Mouse (Mus musculus) liver, postnatal 0 days (tissue): ENCODE results near the gene 3110082I17Rik. TPM values are rescaled to one million over a fixed set of nuclear protein-coding genes. Genes with fewer than 3 reads are reported as not detected.

ENCODE experiments used
- ATAC-seq: fragments of 200-750 bp; cut with Nextera tagmentation; 2 replicates; pipeline ENCODE4 v1.8.0; 2017; ENCODE audit warnings: mild to moderate bottlenecking, moderate library complexity
- DNase-seq: peaks from one replicate; pipeline ENCODE4 v3.0.0-alpha.2; 2016
- H3K27ac ChIP-seq: fragments of 300-500 bp; sonication (generic); 2 replicates; pipeline ENCODE4 v1.5.1; 2014; ENCODE audit warnings: antibody characterized with exemption, moderate library complexity, mild to moderate bottlenecking, low read depth
- H3K27me3 ChIP-seq: fragments of 300-500 bp; sonication (generic); 2 replicates; pipeline ENCODE4 v1.6.1; 2014; ENCODE audit warnings: low read length, control low read depth, mixed read lengths; ENCODE audit not compliant: insufficient read depth
- H3K36me3 ChIP-seq: fragments of 300-500 bp; sonication (generic); replicated peaks from 2 replicates; pipeline ENCODE4 v1.6.1; 2014; ENCODE audit warnings: mild to moderate bottlenecking, control low read depth, low read length, moderate library complexity, mixed read lengths; ENCODE audit not compliant: insufficient read depth
- H3K4me1 ChIP-seq: fragments of 300-500 bp; sonication (generic); 2 replicates; pipeline ENCODE4 v1.6.1; 2014; ENCODE audit warnings: antibody characterized with exemption, mild to moderate bottlenecking, control low read depth; ENCODE audit not compliant: insufficient read depth
- H3K4me2 ChIP-seq: fragments of 300-500 bp; sonication (generic); 2 replicates; pipeline ENCODE4 v1.6.1; 2014; ENCODE audit warnings: low read depth, mild to moderate bottlenecking, low read length, moderate library complexity, mixed read lengths
- H3K4me3 ChIP-seq: fragments of 300-500 bp; sonication (generic); 2 replicates; pipeline ENCODE4 v1.5.1; 2014; ENCODE audit warnings: low read depth, low read length
- H3K9ac ChIP-seq: fragments of 300-500 bp; sonication (generic); replicated peaks from 2 replicates; pipeline ENCODE4 v1.6.1; 2014; ENCODE audit warnings: mild to moderate bottlenecking, moderate library complexity
- H3K9me3 ChIP-seq: fragments of 300-500 bp; sonication (generic); 2 replicates; pipeline ENCODE4 v1.6.1; 2016; ENCODE audit warnings: mild to moderate bottlenecking, control low read depth, low read length, mixed read lengths
- CTCF ChIP-seq: sonication (generic); IDR thresholded peaks from 2 replicates; pipeline ENCODE4 v1.5.1; 2016; ENCODE audit warnings: antibody characterized with exemption, low read depth
- EP300 ChIP-seq: IDR thresholded peaks from 2 replicates; pipeline ENCODE4 v1.6.1; 2016; ENCODE audit warnings: antibody characterized with exemption, low read depth, mild to moderate bottlenecking
- WGBS: fragments of 180-500 bp; shearing (Covaris S2); extraction: QIAGEN DNeasy Blood & Tissue Kit; methylation state at CpG from one replicate; pipeline ENCODE4 v1.1.7; 2014; ENCODE audit not compliant: insufficient replicate concordance; 5-methylcytosine and 5-hydroxymethylcytosine counted together
- polyA plus RNA-seq: library from polyadenylated mRNA; unstranded; fragments of >200 nt; fragmentation: Nextera tagmentation; extraction: Ambion mirVana; gene quantifications from 2 replicates; pipeline ENCODE4 v1.2.1, GENCODE M21; 2015

The 3110082I17Rik gene
- polyA plus RNA-seq, 1 experiment from 2014 or later = 9.5 TPM

DNA sequence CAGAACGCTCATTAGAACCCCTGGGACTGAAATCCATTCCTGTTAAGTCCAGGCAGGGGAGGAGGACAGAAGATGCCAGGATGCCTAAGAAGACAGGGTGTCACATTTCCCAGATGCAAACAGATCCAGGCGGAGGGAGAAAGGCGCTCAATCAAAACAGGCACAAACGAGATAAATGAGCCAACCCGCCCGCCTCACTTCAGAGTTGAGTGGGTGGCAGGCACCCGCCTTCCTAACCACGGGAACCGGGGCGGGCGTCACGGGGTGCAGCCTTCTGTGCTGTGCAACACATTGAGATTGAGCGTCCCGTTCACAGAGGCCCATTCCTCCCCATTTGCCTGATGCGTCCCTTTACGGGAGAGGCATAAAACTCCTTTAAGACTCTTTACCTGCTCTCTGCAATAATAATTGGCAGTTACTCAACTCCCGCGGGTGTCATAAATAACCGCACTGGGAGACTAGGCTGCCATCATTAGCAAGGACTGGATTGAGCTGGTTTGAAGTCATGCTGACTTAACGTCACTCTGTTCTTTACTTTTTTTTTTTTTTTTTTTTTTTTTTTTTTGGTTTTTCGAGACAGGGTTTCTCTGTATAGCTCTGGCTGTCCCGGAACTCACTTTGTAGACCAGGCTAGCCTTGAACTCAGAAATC is 34.8 kb upstream of the 3110082I17Rik start:
- Histone ChIP-seq H3K4me1 (no peaks in the 10 kb centered on the region), H3K36me3 (no peaks in the 10 kb centered on the region), H3K9ac (no peak overlapping the region), H3K9me3 (no peaks in the 10 kb centered on the region), H3K27me3 (peaks cover 12% of the 10 kb centered on the region; the same call in 1 of the 2 replicates), H3K4me3 (no peak overlapping the region), H3K27ac (no peak overlapping the region), H3K4me2 (no peak overlapping the region)
- DNase-seq = no peak
- WGBS = 42% methylated on average over 22 of the region's 22 CpGs
- no peak for TF ChIP-seq EP300
- TF ChIP-seq CTCF = no peak
- no peak for ATAC-seq

DNA sequence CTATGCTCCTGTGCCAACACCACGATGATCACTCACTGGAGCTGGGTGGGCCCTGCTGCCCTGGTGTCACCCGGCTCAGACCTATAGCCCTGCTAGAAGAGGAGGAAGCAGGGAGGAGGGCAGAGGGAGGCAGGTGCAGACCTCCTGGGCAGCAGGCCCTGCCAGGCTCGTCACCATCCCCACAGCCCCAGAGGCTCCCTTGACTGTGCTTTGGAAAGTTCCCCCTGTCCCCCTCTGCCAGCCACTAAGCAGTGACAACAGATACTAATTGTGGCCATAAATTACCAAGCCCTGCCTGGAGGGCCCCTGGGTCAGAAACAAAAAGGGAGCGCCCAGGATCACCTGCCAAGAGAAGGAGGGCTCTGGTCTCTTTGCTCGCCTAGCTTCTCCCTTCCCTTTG is 33.4 kb upstream of the 3110082I17Rik start:
- Histone ChIP-seq H3K4me2 (no peak overlapping the region), H3K4me1 (no peaks in the 10 kb centered on the region), H3K27me3 (peaks cover 12% of the 10 kb centered on the region; the same call in 1 of the 2 replicates), H3K9ac (no peak overlapping the region), H3K36me3 (no peaks in the 10 kb centered on the region), H3K9me3 (no peaks in the 10 kb centered on the region), H3K27ac (no peak overlapping the region), H3K4me3 (no peak overlapping the region)
- 60% methylated on average over 5 of the region's 5 CpGs for WGBS
- TF ChIP-seq CTCF (no peak), EP300 (no peak)
- ATAC-seq (no peak), DNase-seq (no peak)

DNA sequence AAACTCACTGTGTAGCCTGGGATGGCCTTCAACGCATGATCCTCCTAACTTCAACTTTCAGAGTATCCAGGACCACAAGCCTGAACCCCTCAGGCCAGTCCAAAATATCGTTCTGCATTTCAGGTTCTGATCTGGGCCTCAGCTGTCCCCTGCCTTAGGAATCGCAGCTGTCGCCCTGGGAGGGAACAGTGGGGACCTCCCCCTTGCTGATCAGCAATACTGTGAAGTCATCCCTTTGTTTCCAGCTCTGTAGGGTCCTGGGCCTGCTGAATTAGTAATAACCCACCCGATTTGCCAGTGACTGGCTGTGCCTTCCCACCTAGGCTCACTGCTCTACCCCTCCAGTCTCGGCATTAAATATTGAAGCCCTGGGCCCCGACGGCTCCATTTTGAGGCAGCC is 31.0 kb upstream of the 3110082I17Rik start:
- WGBS = 58% methylated on average over 8 of the region's 8 CpGs
- DNase-seq (no peak), ATAC-seq (no peak)
- peaks cover 8% of the 10 kb centered on the region; the same call in 1 of the 2 replicates for H3K27me3 ChIP-seq
- H3K27ac ChIP-seq = no peak overlapping the region
- H3K9ac ChIP-seq = no peak overlapping the region
- H3K9me3 ChIP-seq = no peaks in the 10 kb centered on the region
- no peak overlapping the region for H3K4me2 ChIP-seq
- H3K4me1 ChIP-seq = no peaks in the 10 kb centered on the region
- no peak overlapping the region for H3K4me3 ChIP-seq
- TF ChIP-seq EP300 (no peak), CTCF (no peak)
- no peaks in the 10 kb centered on the region for H3K36me3 ChIP-seq

DNA sequence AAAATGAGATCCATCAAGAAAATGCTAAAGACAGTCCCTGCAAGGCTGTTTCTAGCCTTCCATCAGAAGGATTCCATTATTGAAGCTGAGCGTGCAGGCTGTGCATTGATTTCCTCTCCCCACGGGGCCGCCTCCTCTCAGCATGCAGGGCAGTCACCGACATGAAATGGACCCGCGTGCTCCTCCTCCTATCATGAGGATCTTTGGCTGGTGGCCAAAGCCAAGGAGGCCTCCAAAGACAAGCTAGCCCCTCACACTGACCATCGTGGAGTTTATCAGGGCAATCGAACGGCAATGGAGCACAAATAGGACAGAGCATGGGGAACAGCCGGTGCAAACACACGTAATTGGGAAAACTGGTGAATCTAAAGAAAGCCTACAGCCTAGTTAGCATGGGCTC is 29.8 kb upstream of the 3110082I17Rik start:
- Histone ChIP-seq H3K4me2 (no peak overlapping the region), H3K9ac (no peak overlapping the region), H3K36me3 (no peaks in the 10 kb centered on the region), H3K27ac (no peak overlapping the region), H3K9me3 (no peaks in the 10 kb centered on the region), H3K4me1 (no peaks in the 10 kb centered on the region), H3K27me3 (peaks cover 6% of the 10 kb centered on the region; the same call in 1 of the 2 replicates), H3K4me3 (no peak overlapping the region)
- no peak for ATAC-seq
- TF ChIP-seq CTCF (no peak), EP300 (no peak)
- no peak for DNase-seq
- 82% methylated on average over 11 of the region's 11 CpGs for WGBS

DNA sequence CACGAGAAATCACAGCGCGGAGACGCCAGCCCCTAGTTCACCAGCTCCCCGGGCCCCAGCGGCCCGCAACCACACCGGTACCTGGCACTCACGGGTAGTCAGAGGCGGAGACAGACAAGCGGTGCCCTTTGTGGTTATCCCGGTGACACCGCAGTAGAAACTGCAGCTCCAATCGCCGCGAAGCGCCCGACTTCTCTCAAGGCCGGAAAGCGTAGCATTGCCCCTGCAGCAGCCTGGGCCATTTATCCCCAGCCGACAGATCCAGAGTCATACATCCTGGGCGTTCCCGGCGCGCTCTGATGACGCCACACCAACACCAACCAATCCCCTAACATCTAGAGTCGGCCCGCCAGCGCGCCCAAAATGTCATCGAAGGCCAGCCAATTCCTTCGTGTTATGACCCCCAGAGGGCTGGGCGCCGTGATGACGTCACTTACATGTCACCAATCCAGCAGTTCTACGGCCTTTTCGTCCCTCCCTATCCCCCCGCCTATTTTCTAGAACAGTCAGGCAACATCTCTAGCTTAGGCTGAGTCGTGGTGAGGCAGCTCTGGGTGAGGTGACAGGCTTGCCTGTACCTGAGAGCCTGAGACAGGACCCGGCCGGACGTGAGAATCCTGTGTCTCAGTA is 24.0 kb upstream of the 3110082I17Rik start, which contains the start of gene Zfand2a:
Zfand2a (minus strand) TSS at position 365 of the 630 bp plus-strand sequence.
- H3K9me3 ChIP-seq = no peaks in the 10 kb centered on the region
- TF ChIP-seq EP300 = peak; percentile 28; the same call in 1 of the 2 replicates
- TF ChIP-seq CTCF = no peak
- DNase-seq (peak; percentile 100), ATAC-seq (peak; percentile 100)
- H3K4me2 ChIP-seq = peak within 1 kb of the TSS; percentile 76
- peak within 1 kb of the TSS; percentile 89 for H3K27ac ChIP-seq
- peak within 1 kb of the TSS; percentile 97 for H3K4me3 ChIP-seq
- H3K27me3 ChIP-seq = no peaks in the 10 kb centered on the region
- peaks cover 12% of the 10 kb centered on the region for H3K4me1 ChIP-seq
- H3K36me3 ChIP-seq = peaks cover 18% of the 10 kb centered on the region
- peak within 1 kb of the TSS; percentile 90 for H3K9ac ChIP-seq
- WGBS = under 1% methylated on average over 42 of the region's 42 CpGs

DNA sequence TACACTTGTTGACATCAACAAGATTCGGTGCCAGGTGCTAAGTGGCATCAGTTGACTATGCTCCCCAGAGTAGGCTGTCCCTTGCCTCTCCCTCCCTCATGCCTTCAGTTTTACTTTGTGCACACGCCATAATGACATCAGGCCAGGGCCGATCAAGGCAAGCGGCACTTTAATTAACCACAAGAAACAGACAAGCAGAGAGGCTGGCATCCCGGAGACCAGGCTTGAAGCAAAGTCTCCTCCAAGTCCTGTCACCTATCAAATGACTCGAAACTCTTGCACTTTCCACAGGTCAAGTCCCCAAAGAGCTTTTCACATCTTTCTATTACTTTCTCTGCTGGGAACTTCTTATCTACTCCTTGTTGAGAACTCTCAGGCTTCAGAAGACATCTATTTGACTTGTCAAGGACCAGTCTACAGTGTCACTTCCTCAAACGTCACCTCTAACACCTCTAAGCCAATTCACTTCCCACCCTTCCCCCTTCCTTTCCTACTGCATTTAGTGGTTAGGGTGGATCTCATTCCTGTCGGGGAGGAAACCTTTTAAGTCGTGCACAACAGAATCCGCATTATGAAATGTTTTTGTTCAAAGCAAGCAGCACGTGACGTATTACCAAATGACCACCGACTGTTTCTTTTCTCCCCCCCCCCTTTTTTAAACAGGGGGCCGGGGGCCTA is 23.0 kb upstream of the 3110082I17Rik start:
- TF ChIP-seq EP300 (no peak), CTCF (no peak)
- H3K4me2 ChIP-seq = peak overlapping the region; percentile 76
- no peak for DNase-seq
- H3K36me3 ChIP-seq = peaks cover 27% of the 10 kb centered on the region
- peaks cover 12% of the 10 kb centered on the region for H3K4me1 ChIP-seq
- H3K27ac ChIP-seq = peak overlapping the region; percentile 89; the same call in 1 of the 2 replicates
- H3K4me3 ChIP-seq = peak overlapping the region; percentile 97
- no peak for ATAC-seq
- WGBS = 45% methylated on average over 14 of the region's 14 CpGs
- peak overlapping the region; percentile 90 for H3K9ac ChIP-seq
- H3K27me3 ChIP-seq = no peaks in the 10 kb centered on the region
- no peaks in the 10 kb centered on the region for H3K9me3 ChIP-seq
